Mouse (Mus musculus) neural tube, postnatal 0 days (tissue): ENCODE measurements around the gene Gm5797. TPM values are rescaled to one million over a fixed set of nuclear protein-coding genes. Genes with fewer than 3 reads are reported as not detected.

Experiments used
- polyA plus RNA-seq: library from polyadenylated mRNA; unstranded; fragments of >200 nt; fragmentation: Nextera tagmentation; extraction: Ambion mirVana; gene quantifications from 2 replicates; pipeline ENCODE4 v1.2.1, GENCODE M21; 2015

The Gm5797 gene
- polyA plus RNA-seq, result not detected in 2 replicates

GRCm38 (mm10) chr14:7332295-7332694 lies at the start of gene Gm5797:
Gm5797 (minus strand) TSS chr14:7332395.

GRCm38 (mm10) chr14:7365034-7365433 lies 32.8 kb upstream of the Gm5797 start, which contains the start of gene Gm8374:
Gm8374 (minus strand) TSS chr14:7365134.

GRCm38 (mm10) chr14:7314661-7315060 lies 17.5 kb downstream of the Gm5797 start, which contains the start of gene Gm3739:
Gm3739 (minus strand) TSS chr14:7315049.

Other genes starting within 250 kb of the Gm5797 start
- 4.6 and 5.2 TPM in 2 replicates for gene Gm3696, start 231.8 kb downstream of the Gm5797 start, polyA plus RNA-seq
- 0.15 TPM in 1 of 2 replicates, not detected in the other for gene Gm6676, start 207.0 kb downstream of the Gm5797 start, polyA plus RNA-seq
- gene Gm3512, start 157.9 kb downstream of the Gm5797 start, polyA plus RNA-seq, result 7.6 and 8.7 TPM in 2 replicates
- 0.15 TPM in 1 of 2 replicates, not detected in the other for gene Gm16434, start 137.9 kb downstream of the Gm5797 start, polyA plus RNA-seq
- gene Gm3727, start 67.7 kb downstream of the Gm5797 start, polyA plus RNA-seq, result not detected in 2 replicates
- gene Gm3739, start 17.3 kb downstream of the Gm5797 start, polyA plus RNA-seq, result 6.9 and 7.8 TPM in 2 replicates
- gene Gm8374, start 32.7 kb upstream of the Gm5797 start, polyA plus RNA-seq, result not detected in 2 replicates
- not detected in 2 replicates for gene Gm3755, start 118.5 kb upstream of the Gm5797 start, polyA plus RNA-seq
- 15.0 and 16.7 TPM in 2 replicates for gene Gm3752, start 151.4 kb upstream of the Gm5797 start, polyA plus RNA-seq
- 5.8 and 5.9 TPM in 2 replicates for gene Gm3558, start 236.2 kb upstream of the Gm5797 start, polyA plus RNA-seq